Mouse (Mus musculus) cortical plate, adult 2 months (tissue): ENCODE measurements around the gene Nemp1.

ENCODE experiments used
- CTCF ChIP-seq: fragments of 200-500 bp; IDR thresholded peaks from 2 replicates; pipeline ENCODE4 v1.5.1; 2011; ENCODE audit warnings: mild to moderate bottlenecking, control low read depth, low read length; ENCODE audit not compliant: insufficient read depth; ENCODE audit errors: extremely low read depth
- POLR2A ChIP-seq: fragments of 200-500 bp; IDR thresholded peaks from 2 replicates; pipeline ENCODE4 v1.6.1; 2011; ENCODE audit warnings: mild to moderate bottlenecking, low read length, control low read depth; ENCODE audit not compliant: insufficient read depth; ENCODE audit errors: extremely low read depth

GRCm38 (mm10) chr10:127658076-127658475 is 8.6 kb upstream of the Nemp1 start:
- TF ChIP-seq CTCF (no peak), POLR2A (no peak)
